Mouse (Mus musculus) small intestine, adult 2 months (tissue): ENCODE data around the gene Atp1a3. TPM values are rescaled to one million over a fixed set of nuclear protein-coding genes. Genes with fewer than 3 reads are reported as not detected.

ENCODE experiments used
- H3K27ac ChIP-seq: fragments of 200-500 bp; 2 replicates; pipeline ENCODE4 v1.5.1; 2012; ENCODE audit warnings: low read depth, low read length, control low read depth, inconsistent platforms; ENCODE audit not compliant: insufficient read depth
- H3K27me3 ChIP-seq: fragments of 200-500 bp; 2 replicates; pipeline ENCODE4 v1.6.1; 2012; ENCODE audit warnings: mild to moderate bottlenecking, moderate library complexity, low read length, inconsistent platforms; ENCODE audit not compliant: control insufficient read depth, insufficient read depth
- H3K36me3 ChIP-seq: fragments of 200-500 bp; 2 replicates; pipeline ENCODE4 v1.6.1; 2012; ENCODE audit warnings: mild to moderate bottlenecking, low read length, control low read depth, inconsistent platforms; ENCODE audit not compliant: control insufficient read depth, insufficient read depth
- H3K4me1 ChIP-seq: fragments of 200-500 bp; 2 replicates; pipeline ENCODE4 v1.6.1; 2012; ENCODE audit warnings: low read length, inconsistent platforms, mixed read lengths; ENCODE audit not compliant: control insufficient read depth, insufficient read depth, insufficient read length
- H3K4me3 ChIP-seq: fragments of 200-500 bp; 2 replicates; pipeline ENCODE4 v1.5.1; 2012; ENCODE audit warnings: low read depth, mild to moderate bottlenecking, control low read depth, inconsistent platforms, low read length, moderate library complexity
- CTCF ChIP-seq: fragments of 200-500 bp; IDR thresholded peaks from 2 replicates; pipeline ENCODE4 v1.5.1; 2012; ENCODE audit warnings: low read depth, mild to moderate bottlenecking, control low read depth, inconsistent platforms, low read length, moderate library complexity, mixed read lengths; ENCODE audit not compliant: insufficient replicate concordance, insufficient read length; ENCODE audit errors: extremely low read depth
- POLR2A ChIP-seq: fragments of 200-500 bp; IDR thresholded peaks from 2 replicates; pipeline ENCODE4 v1.6.1; 2012; ENCODE audit warnings: low read depth, mild to moderate bottlenecking, control low read depth, inconsistent platforms, low read length, moderate library complexity
- WGBS: fragments of 180-500 bp; shearing (Covaris S2); methylation state at CpG from one replicate; pipeline ENCODE4 v1.1.7; 2018; 5-methylcytosine and 5-hydroxymethylcytosine counted together
- polyA plus RNA-seq: library from polyadenylated mRNA; depleted of rRNA; stranded (reverse); fragments of >200 nt; gene quantifications from 2 replicates; pipeline ENCODE4 v1.2.3, GENCODE M21; 2012; rRNA removed

Atp1a3 gene
- polyA plus RNA-seq, 1 experiment = 3.1 TPM

DNA sequence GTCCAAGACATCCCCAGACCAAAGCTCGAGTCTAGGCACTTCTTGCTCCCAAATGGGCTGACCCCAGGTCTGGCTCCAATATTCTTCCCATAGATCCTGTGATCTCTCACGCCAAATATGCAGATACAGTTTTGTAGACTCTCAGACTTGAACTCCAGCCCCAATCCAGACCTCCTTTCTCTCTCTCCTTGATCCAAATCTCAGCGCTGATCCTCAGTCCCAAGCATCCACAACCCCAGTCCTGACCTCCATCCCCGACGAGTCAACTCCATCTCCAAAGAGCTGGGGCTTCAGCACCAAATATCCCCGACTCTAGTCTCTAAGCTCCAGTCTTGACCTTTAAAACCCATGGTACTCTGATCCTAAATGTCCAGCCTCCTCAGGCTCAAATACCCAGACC lies 62.1 kb downstream of the Atp1a3 start:
- Histone ChIP-seq H3K27me3 (peaks cover 58% of the 10 kb centered on the region), H3K36me3 (no peaks in the 10 kb centered on the region), H3K4me3 (no peak overlapping the region), H3K27ac (no peak overlapping the region), H3K4me1 (no peaks in the 10 kb centered on the region)
- TF ChIP-seq CTCF (no peak), POLR2A (no peak)
- 6% methylated on average over 6 of the region's 6 CpGs for WGBS

DNA sequence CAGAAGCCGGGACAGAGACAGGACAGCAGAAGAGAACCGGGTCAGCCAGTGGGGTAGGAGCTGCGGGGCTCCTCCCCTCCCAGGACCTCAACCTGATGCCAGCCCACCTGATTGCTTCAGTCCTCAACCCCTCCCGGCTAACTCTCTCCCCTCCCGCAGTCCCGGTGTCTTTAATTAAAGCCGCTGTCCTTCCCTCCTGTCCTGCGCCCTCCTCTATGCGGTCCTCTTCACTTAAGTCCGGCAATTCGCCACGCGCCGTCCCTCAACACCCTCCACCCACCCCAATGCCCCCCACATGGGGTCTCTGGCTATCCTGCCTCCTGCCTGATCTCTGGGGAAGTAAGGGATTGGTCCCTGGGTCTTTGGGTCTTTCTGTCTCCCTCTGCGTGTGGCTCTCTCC lies 74.1 kb downstream of the Atp1a3 start:
- TF ChIP-seq CTCF (no peak), POLR2A (no peak)
- Histone ChIP-seq H3K27ac (no peak overlapping the region), H3K27me3 (peaks cover 50% of the 10 kb centered on the region), H3K4me1 (no peaks in the 10 kb centered on the region), H3K4me3 (no peak overlapping the region), H3K36me3 (peaks cover 7% of the 10 kb centered on the region; the same call in 1 of the 2 replicates)
- 4% methylated on average over 15 of the region's 15 CpGs for WGBS

DNA sequence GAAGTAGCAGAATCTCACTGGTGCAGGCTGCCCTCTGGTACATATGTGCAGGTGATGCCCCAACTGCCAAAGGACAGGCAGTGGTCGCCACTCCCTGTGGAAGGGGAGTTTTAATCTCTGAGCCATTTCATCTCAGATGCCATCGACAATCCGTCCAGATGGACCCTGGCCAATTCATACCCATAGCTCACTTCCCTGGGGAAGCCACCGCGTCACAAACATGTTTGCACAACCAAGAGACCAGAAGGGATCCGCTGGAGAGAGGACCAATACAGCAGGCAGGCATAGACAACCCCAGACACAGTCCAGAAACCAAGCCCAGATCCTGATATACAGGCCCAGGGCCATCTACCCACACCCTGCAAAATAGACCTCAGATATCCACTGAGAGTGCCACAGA lies 75.3 kb downstream of the Atp1a3 start:
- WGBS = 35% methylated on average over 6 of the region's 6 CpGs
- TF ChIP-seq CTCF (no peak), POLR2A (no peak)
- Histone ChIP-seq H3K27me3 (peaks cover 47% of the 10 kb centered on the region), H3K27ac (no peak overlapping the region), H3K4me3 (no peak overlapping the region), H3K4me1 (no peaks in the 10 kb centered on the region), H3K36me3 (peaks cover 18% of the 10 kb centered on the region)

Other genes with a start within 250 kb of the Atp1a3 start
- gene Cd177, start 245.6 kb downstream of the Atp1a3 start, polyA plus RNA-seq = 3.3 TPM in 2 replicates
- gene Ceacam10, start 228.8 kb downstream of the Atp1a3 start, polyA plus RNA-seq = 2.5 and 4.2 TPM in 2 replicates
- gene Gm9844, start 143.7 kb downstream of the Atp1a3 start, polyA plus RNA-seq = not detected in 2 replicates
- gene Lypd4, start 136.0 kb downstream of the Atp1a3 start, polyA plus RNA-seq = not detected in 2 replicates
- gene Dmrtc2, start 135.9 kb downstream of the Atp1a3 start, polyA plus RNA-seq = not detected in 2 replicates
- gene Rps19, start 121.6 kb downstream of the Atp1a3 start, polyA plus RNA-seq = 254 and 421 TPM in 2 replicates
- 23.2 and 54.3 TPM in 2 replicates for gene Cd79a, start 108.6 kb downstream of the Atp1a3 start, polyA plus RNA-seq
- gene Arhgef1, start 103.0 kb downstream of the Atp1a3 start, polyA plus RNA-seq = 106 and 209 TPM in 2 replicates
- gene Gm4881, start 61.5 kb downstream of the Atp1a3 start, polyA plus RNA-seq = not detected in 2 replicates
- gene Rabac1, start 33.2 kb downstream of the Atp1a3 start, polyA plus RNA-seq = 262 and 282 TPM in 2 replicates
- gene Grik5, start 66.4 kb upstream of the Atp1a3 start, polyA plus RNA-seq = 11.2 and 17.7 TPM in 2 replicates
- gene Zfp574, start 66.6 kb upstream of the Atp1a3 start, polyA plus RNA-seq = 17.4 and 37.9 TPM in 2 replicates
- gene Pou2f2, start 173.8 kb upstream of the Atp1a3 start, polyA plus RNA-seq = 2.9 and 6.9 TPM in 2 replicates
- gene Dedd2, start 214.7 kb upstream of the Atp1a3 start, polyA plus RNA-seq = 44.2 and 135 TPM in 2 replicates
- 5.8 and 8.7 TPM in 2 replicates for gene Zfp526, start 215.5 kb upstream of the Atp1a3 start, polyA plus RNA-seq
- 77.7 and 163 TPM in 2 replicates for gene Gsk3a, start 231.9 kb upstream of the Atp1a3 start, polyA plus RNA-seq
- 15.8 and 37.1 TPM in 2 replicates for gene Erf, start 244.8 kb upstream of the Atp1a3 start, polyA plus RNA-seq